ENCODE assay signal across 7 mouse cellular contexts in the genomic region with DNA sequence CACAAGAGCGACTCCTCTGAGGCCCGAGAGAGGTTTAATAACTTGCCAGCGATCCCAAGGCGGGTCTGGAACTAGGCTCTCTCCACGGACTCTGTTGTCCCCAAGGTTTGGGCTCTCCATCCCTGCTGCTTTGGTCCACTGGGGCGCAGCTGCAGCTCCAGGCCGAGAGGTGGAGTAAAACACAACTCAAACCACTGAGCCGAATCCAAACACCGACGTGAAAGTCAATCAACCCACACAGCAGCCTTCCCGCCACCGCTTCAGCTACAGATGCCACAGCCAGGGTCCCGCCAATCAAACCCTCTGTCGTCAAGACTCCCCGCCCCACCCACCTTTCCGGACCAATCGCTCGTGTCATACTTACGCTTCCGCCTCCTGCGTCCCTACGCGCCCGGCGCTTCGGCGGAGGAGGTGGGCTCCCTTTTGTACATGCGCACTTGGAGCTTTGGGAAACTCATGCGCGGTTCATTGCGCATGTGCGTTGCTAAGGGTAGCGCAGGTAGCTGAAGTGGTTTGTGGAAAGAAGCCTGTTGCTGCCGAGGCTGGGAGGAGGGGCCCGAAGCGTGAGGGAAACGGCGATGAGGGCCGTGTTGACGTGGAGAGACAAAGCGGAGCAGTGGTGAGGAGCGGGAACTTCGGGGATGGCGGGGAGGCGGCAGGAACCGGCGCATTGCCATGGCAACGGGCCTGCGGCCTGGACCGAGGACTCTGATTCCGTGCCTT. TPM values are rescaled to one million over a fixed set of nuclear protein-coding genes. Genes with fewer than 3 reads are reported as not detected.
DNase-seq lines count a peak whose midpoint lies in the region; ATAC-seq and TF ChIP-seq lines count a peak whose summit lies in the region.

A gene (minus strand): TSS at position 281 of the 723 bp plus-strand sequence.
A gene (plus strand): TSS at position 380 of the 723 bp plus-strand sequence.

- peak; percentile 68 for TF ChIP-seq CTCF in intestine, postnatal 0 days (IDR thresholded peaks at IDR 0.05; ENCODE audit: low read depth)
- peak; percentile 31; the same call in 1 of the 2 replicates for TF ChIP-seq CTCF in small intestine, adult 2 months (IDR thresholded peaks at IDR 0.05; ENCODE audit: extremely low read depth, insufficient read length, insufficient replicate concordance, low read depth, low read length)

- H3K4me1 ChIP-seq in embryonic facial prominence, embryonic 10.5 days: peaks cover 24% of the 10 kb centered on the region
- no peaks in the 10 kb centered on the region for H3K4me1 ChIP-seq in intestine, postnatal 0 days (replicated peaks; ENCODE audit: control insufficient read depth, insufficient read depth, low read length)
- peaks cover 21% of the 10 kb centered on the region for H3K4me1 ChIP-seq in midbrain, embryonic 12.5 days
- 0 out of 2 replicates have a peak, but pooled peaks cover 2% of the 10 kb centered on the region for H3K4me1 ChIP-seq in small intestine, adult 2 months (ENCODE audit: control insufficient read depth, insufficient read depth, insufficient read length, low read length)

- H3K27ac ChIP-seq in embryonic facial prominence, embryonic 10.5 days (replicated peaks): peak within 1 kb of the TSS; percentile 90
- peak within 1 kb of the TSS; percentile 78 for H3K27ac ChIP-seq in intestine, postnatal 0 days (ENCODE audit: low read depth, low read length)
- H3K27ac ChIP-seq in midbrain, embryonic 12.5 days (replicated peaks): peak within 1 kb of the TSS; percentile 86
- peak within 1 kb of the TSS; percentile 48 for H3K27ac ChIP-seq in small intestine, adult 2 months (ENCODE audit: insufficient read depth, low read depth, low read length)

- peak within 1 kb of the TSS; percentile 86 for H3K4me2 ChIP-seq in intestine, postnatal 0 days (replicated peaks; ENCODE audit: low read depth)
- peak within 1 kb of the TSS; percentile 73 for H3K4me2 ChIP-seq in midbrain, embryonic 12.5 days (replicated peaks)

- H3K36me3 ChIP-seq in embryonic facial prominence, embryonic 10.5 days (replicated peaks): peaks cover 23% of the 10 kb centered on the region
- H3K36me3 ChIP-seq in intestine, postnatal 0 days (ENCODE audit: control insufficient read depth, insufficient read depth): no peaks in the 10 kb centered on the region
- peaks cover 15% of the 10 kb centered on the region for H3K36me3 ChIP-seq in midbrain, embryonic 12.5 days
- H3K36me3 ChIP-seq in small intestine, adult 2 months (ENCODE audit: control insufficient read depth, insufficient read depth, low read length): peaks cover 3% of the 10 kb centered on the region; the same call in 1 of the 2 replicates

- peak within 1 kb of the TSS; percentile 77 for H3K4me3 ChIP-seq in embryonic facial prominence, embryonic 10.5 days
- peak within 1 kb of the TSS; percentile 57 for H3K4me3 ChIP-seq in intestine, postnatal 0 days (ENCODE audit: low read depth, low read length)
- H3K4me3 ChIP-seq in midbrain, embryonic 12.5 days: peak within 1 kb of the TSS; percentile 50
- peak within 1 kb of the TSS; percentile 71 for H3K4me3 ChIP-seq in small intestine, adult 2 months (ENCODE audit: low read depth, low read length)

- H3K9ac ChIP-seq in intestine, postnatal 0 days (ENCODE audit: low read depth, low read length): peak within 1 kb of the TSS; percentile 48
- peak within 1 kb of the TSS; percentile 69 for H3K9ac ChIP-seq in midbrain, embryonic 12.5 days (replicated peaks)

- DNase-seq in adrenal gland, postnatal 10 days: peak; percentile 97
- peak; percentile 99 for DNase-seq in embryonic facial prominence, embryonic 10.5 days (ENCODE audit: low spot score)
- peak; percentile 88 for DNase-seq in gonadal fat pad, adult 2 months (ENCODE audit: low read depth)
- peak; percentile 99 for DNase-seq in left cerebral cortex, postnatal 4 days

- WGBS in embryonic facial prominence, embryonic 10.5 days: under 1% methylated on average over 51 of the region's 51 CpGs
- WGBS in intestine, postnatal 0 days: under 1% methylated on average over 51 of the region's 51 CpGs
- under 1% methylated on average over 51 of the region's 51 CpGs for WGBS in midbrain, embryonic 12.5 days
- WGBS in small intestine, adult 2 months: under 1% methylated on average over 51 of the region's 51 CpGs

- no peak for TF ChIP-seq POLR2A in small intestine, adult 2 months (IDR thresholded peaks at IDR 0.05; ENCODE audit: low read depth, low read length)

- H3K27me3 ChIP-seq in embryonic facial prominence, embryonic 10.5 days (replicated peaks; ENCODE audit: low read depth, poor library complexity, severe bottlenecking): no peaks in the 10 kb centered on the region
- no peaks in the 10 kb centered on the region for H3K27me3 ChIP-seq in intestine, postnatal 0 days (replicated peaks; ENCODE audit: control insufficient read depth, insufficient read depth, low read length)
- no peaks in the 10 kb centered on the region for H3K27me3 ChIP-seq in midbrain, embryonic 12.5 days
- no peaks in the 10 kb centered on the region for H3K27me3 ChIP-seq in small intestine, adult 2 months (ENCODE audit: control insufficient read depth, insufficient read depth, low read length)

- intact Hi-C loops in left cerebral cortex, postnatal 4 days (cut with DNase I): loop anchor here (5.0 kb wide), 1 partner anchor 46 kb away; a partner anchor contains a TSS

- ATAC-seq in intestine, postnatal 0 days: peak; percentile 99
- peak; percentile 98 for ATAC-seq in midbrain, embryonic 12.5 days (ENCODE audit: low FRiP score, low read depth)

- H3K9me3 ChIP-seq in embryonic facial prominence, embryonic 10.5 days: no peaks in the 10 kb centered on the region
- no peaks in the 10 kb centered on the region for H3K9me3 ChIP-seq in intestine, postnatal 0 days (ENCODE audit: control insufficient read depth)
- no peaks in the 10 kb centered on the region for H3K9me3 ChIP-seq in midbrain, embryonic 12.5 days

RNA-seq across cellular contexts. Expression of the first gene that starts in this region (rescaled TPM):
- total RNA-seq in adrenal gland, postnatal 10 days (2021): 1 to 10 TPM; 3.6 to 5.2 TPM
- polyA plus RNA-seq in embryonic facial prominence, embryonic 10.5 days (2016; fragmentation: Nextera tagmentation; extraction: Ambion mirVana): 33.2 and 34.2 TPM in 2 replicates
- polyA plus RNA-seq in gonadal fat pad, adult 2 months (2012; rRNA removed): 2.3 and 2.6 TPM in 2 replicates
- polyA plus RNA-seq in intestine, postnatal 0 days (2015; fragmentation: Nextera tagmentation; extraction: Ambion mirVana): 3.4 and 3.5 TPM in 2 replicates
- 1 to 10 TPM; 6.4 to 7.1 TPM for total RNA-seq in left cerebral cortex, postnatal 4 days (2021)
- 23.2 and 24.4 TPM in 2 replicates for polyA plus RNA-seq in midbrain, embryonic 12.5 days (2016; fragmentation: Nextera tagmentation; extraction: Ambion mirVana)
- polyA plus RNA-seq in small intestine, adult 2 months (2012; rRNA removed): 0.19 and 0.57 TPM in 2 replicates

RNA-seq across cellular contexts. Expression of the second gene that starts in this region (rescaled TPM):
- total RNA-seq in adrenal gland, postnatal 10 days (2021): 10 to 100 TPM; 13.4 to 16.0 TPM
- 30.7 and 31.4 TPM in 2 replicates for polyA plus RNA-seq in embryonic facial prominence, embryonic 10.5 days (2016; fragmentation: Nextera tagmentation; extraction: Ambion mirVana)
- 15.1 and 16.3 TPM in 2 replicates for polyA plus RNA-seq in gonadal fat pad, adult 2 months (2012; rRNA removed)
- 3.0 and 3.1 TPM in 2 replicates for polyA plus RNA-seq in intestine, postnatal 0 days (2015; fragmentation: Nextera tagmentation; extraction: Ambion mirVana)
- total RNA-seq in left cerebral cortex, postnatal 4 days (2021): 10 to 100 TPM; 28.9 to 35.8 TPM
- 27.7 and 28.9 TPM in 2 replicates for polyA plus RNA-seq in midbrain, embryonic 12.5 days (2016; fragmentation: Nextera tagmentation; extraction: Ambion mirVana)
- polyA plus RNA-seq in small intestine, adult 2 months (2012; rRNA removed): 3.0 and 3.1 TPM in 2 replicates

Comparison
In these comparisons a context has a peak if more than half of its experiments do, and no peak if none do; other contexts are left out.
1. Peak in every context shown above with its lines: DNase-seq, ATAC-seq, H3K4me3 ChIP-seq and H3K27ac ChIP-seq.